Mouse (Mus musculus): ENCODE measurements at regions not wholly inside any gene's neighbourhood (a gene's known extent, or its start where the extent isn't known, plus 50 kb on each side); places are given as distances from the start of the nearest gene placed in this dataset.
"Not testable (repeated sequence)": the region's sequence is repeated elsewhere in the genome, so short reads cannot be mapped to it uniquely, and the experiment has no call there.

GRCm38 (mm10) chr4:28064935-28065334, 748.0 kb upstream of the Epha7 start:
- no peak for DNase-seq (ENCODE audit: low spot score in 2 of 2)

DNA sequence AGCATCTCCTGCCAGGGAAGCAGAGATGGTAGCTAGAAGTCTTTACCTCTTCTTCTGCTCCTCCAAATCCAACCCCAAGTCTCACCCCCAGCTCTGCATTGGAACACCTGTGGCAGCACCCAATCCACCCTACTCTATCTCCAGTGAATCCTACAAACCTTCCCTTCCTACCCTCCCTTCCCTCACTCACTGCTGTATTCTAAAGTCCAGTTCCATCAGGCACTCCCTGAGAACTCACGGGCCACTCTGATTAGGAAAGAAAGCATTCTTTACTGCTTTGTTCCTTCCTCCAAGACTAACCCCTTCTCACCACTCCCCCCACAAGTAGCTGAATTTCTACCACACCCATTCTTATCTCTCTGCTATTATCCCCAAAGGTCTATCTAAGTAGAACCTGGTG, 747.1 kb upstream of the Epha7 start:
- DNase-seq (ENCODE audit: low spot score in 2 of 2), result no peak

DNA sequence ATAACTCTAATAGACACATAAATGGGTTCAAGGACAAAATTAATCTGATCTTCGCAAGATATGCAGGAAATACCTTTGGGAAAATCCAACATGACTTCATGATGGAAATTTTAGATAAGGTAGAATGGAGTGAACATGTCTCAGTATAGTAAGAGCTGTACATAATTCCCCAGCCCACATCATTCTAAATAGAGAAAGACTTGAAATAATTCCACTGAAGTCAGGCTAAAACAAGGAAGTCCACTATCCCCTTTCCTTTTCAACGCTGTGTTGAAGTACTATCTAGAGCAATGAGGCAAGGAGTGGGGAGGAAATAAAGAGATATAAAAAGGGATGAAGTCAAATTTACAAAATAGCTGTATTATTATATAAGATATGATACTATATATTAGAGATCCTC, 733.9 kb upstream of the Epha7 start:
- no peak for DNase-seq (ENCODE audit: low spot score in 2 of 2)

DNA sequence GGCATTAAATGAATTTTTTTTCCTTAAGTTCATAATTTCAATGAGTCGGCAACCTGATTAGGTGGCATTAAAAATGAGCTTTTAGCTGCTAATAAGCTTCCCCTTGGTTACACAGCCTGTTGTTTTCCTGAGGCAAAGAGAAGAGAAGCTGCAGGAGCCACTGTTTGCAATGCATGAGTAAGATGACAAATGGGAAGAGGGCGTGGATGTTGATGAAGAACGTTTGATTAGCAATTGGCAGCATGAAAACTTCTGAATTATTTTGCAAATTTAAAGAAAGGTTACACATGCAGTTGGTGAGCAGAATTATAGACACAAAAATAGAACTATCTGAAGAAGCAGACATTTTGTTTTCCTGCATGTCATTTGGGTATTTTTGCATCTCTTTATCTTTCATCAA, 720.1 kb upstream of the Epha7 start:
- no peak for DNase-seq (ENCODE audit: low spot score in 2 of 2)

GRCm38 (mm10) chr4:28143165-28143564, 669.8 kb upstream of the Epha7 start:
- DNase-seq (ENCODE audit: low spot score in 2 of 2), result peak in 1 of 2 experiments; percentile 1

GRCm38 (mm10) chr4:28155116-28155515, 657.8 kb upstream of the Epha7 start:
- DNase-seq (ENCODE audit: low spot score in 2 of 2), result no peak

GRCm38 (mm10) chr4:28176771-28177170, 636.2 kb upstream of the Epha7 start:
- no peak for DNase-seq (ENCODE audit: low spot score in 2 of 2)

- no peak for DNase-seq (ENCODE audit: low spot score in 2 of 2)
These were observed 622.1 kb upstream of the Epha7 start for GRCm38 (mm10) chr4:28190861-28191260.

GRCm38 (mm10) chr4:28227594-28228208, 585.2 kb upstream of the Epha7 start:
- DNase-seq (ENCODE audit: low spot score in 2 of 2), result no peak

GRCm38 (mm10) chr4:28235516-28235915, 577.4 kb upstream of the Epha7 start:
- DNase-seq (ENCODE audit: low spot score in 2 of 2), result not testable (repeated sequence)

DNA sequence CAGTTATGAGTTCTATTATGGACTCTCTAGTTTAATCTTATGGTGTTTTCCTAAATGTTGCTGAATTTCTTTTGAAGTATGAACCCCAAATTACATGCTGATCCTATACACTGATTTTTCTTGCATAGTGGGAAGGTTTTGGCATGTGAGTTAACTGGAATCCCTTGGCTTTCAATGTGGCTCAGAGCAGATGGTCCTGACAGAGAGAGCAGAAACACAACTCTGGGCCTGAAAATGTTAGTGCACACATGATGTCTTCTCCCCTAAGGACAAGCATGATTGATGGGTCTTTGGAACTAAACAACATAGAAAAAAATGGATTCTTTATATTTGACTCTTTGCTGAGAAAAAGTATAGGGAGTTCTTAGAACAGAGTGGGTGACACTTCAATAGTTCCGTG, 570.7 kb upstream of the Epha7 start:
- no peak for DNase-seq (ENCODE audit: low spot score in 2 of 2)
